Mouse (Mus musculus) thymus, adult 2 months (tissue): ENCODE results near the gene Hspg2.

ENCODE experiments used
- CTCF ChIP-seq: fragments of 200-500 bp; IDR thresholded peaks from 2 replicates; pipeline ENCODE4 v1.5.1; 2012; ENCODE audit warnings: mild to moderate bottlenecking, control low read depth, low read length, moderate library complexity, borderline replicate concordance; ENCODE audit not compliant: control insufficient read depth, poor library complexity, insufficient read depth; ENCODE audit errors: extremely low read depth
- POLR2A ChIP-seq: fragments of 200-500 bp; IDR thresholded peaks from 2 replicates; pipeline ENCODE4 v1.6.1; 2012; ENCODE audit warnings: mild to moderate bottlenecking, low read length, control low read depth, moderate library complexity; ENCODE audit not compliant: control insufficient read depth, poor library complexity, insufficient read depth; ENCODE audit errors: extremely low read depth

DNA sequence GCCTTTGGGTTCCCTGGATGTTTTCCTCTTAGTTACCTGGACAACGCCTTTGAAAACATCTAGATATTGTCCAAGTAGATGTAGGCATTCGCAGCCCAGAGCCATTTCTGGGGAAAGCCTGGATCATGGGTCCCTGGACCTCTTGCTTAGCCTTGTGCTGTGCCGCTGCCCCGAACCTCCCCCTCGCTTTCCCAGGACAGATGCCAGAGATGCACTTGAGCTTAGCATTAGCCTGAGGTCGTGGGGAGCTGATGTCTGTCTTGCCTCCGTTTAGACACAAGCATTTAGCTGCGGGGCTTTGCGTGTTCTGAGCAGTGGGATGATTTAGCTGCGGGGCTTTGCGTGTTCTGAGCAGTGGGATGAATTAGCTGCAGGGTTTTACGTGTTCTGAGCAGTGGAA, 31.6 kb downstream of the Hspg2 start:
- no peak for TF ChIP-seq CTCF
- no peak for TF ChIP-seq POLR2A
